Mouse (Mus musculus): ENCODE measurements around the gene Pdcd4. TPM values are rescaled to one million over a fixed set of nuclear protein-coding genes. Genes with fewer than 3 reads are reported as not detected.
A peak's percentile ranks its signal among the peaks of the same experiment; 100 is the strongest.

Pdcd4 gene
- polyA plus RNA-seq, 1 experiment from 2014 or later, result 204 TPM

DNA sequence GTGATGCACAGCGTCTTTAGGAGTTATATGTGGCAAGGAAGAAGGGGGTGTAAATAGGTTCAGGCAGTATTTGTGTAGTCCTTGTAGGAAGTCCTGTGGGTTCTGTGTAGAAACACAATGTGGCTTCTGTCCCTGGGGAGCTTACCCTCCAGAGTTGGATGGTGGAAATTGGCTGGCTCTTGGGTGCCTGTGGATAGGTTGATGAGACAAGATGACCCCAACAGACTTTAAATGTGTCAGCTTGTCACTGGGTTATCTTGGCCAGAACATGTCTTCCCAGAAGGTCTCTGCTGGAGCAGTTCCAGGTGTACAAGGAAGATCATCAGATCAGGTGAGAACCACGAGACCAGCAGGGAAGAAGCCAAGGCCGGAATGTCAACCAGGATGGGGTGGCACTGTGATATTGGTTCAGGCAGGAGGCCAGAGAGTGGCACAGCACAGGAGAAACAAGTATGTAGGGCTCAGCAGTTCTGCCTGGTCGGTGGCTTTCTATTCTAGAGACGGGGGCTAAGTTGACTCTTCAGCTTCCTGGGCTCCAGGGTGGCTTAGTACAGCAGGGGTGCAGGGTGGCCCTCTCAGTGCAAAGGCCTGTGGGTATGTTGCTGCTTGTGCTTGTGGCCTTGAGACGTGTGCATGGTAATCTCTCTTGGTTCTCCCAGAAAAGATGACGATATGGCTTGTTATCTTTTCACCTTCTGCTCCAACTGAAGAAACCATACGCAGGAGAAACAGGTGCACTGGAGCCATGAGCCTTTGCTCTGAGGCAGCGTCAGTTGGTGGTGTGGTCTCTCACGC lies 5.3 kb upstream of the Pdcd4 start:
- Histone ChIP-seq H3K4me2 (replicated peaks; ENCODE audit: low read depth) (no peak overlapping the region), H3K27ac (replicated peaks) (no peak overlapping the region), H3K9me3 (ENCODE audit: control insufficient read depth, low read length) (no peaks in the 10 kb centered on the region), H3K4me1 (replicated peaks; ENCODE audit: control insufficient read depth, insufficient read depth) (peaks cover 7% of the 10 kb centered on the region), H3K27me3 (ENCODE audit: control insufficient read depth, insufficient read depth, low read length) (no peaks in the 10 kb centered on the region), H3K9ac (ENCODE audit: low read length) (no peak overlapping the region), H3K4me3 (ENCODE audit: low read depth, low read length) (no peak overlapping the region), H3K36me3 (ENCODE audit: control insufficient read depth, insufficient read depth, low read length) (no peaks in the 10 kb centered on the region)
- ATAC-seq (ENCODE audit: low FRiP score, low TSS enrichment) (no peak), DNase-seq (ENCODE audit: low spot score) (no peak)
- TF ChIP-seq EP300 (optimal IDR thresholded peaks at IDR 0.05), result no peak
- no peak for TF ChIP-seq CTCF (IDR thresholded peaks at IDR 0.05; ENCODE audit: low read depth)
- whole genome bisulfite sequencing, result 83% methylated on average over 10 of the region's 10 CpGs

DNA sequence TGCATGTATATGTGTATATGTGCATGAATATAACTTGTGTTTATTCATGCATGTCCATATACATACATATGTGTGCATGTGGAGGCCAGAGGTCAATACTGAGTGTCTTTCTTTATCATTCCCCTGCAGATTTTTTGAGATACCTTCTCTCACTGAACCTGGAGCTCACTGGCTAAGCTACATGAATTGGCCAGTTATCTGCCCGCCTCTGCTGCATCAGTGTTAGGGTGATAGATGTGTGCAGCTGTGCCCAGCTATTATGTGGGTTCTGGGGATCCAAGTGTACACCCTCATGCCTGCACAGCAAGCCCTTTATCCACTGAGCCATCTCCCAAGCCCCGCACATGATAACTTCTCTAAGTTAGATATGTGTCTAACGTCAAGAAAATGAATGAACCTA lies 4.2 kb upstream of the Pdcd4 start:
- Histone ChIP-seq H3K4me1 (replicated peaks; ENCODE audit: control insufficient read depth, insufficient read depth) (peaks cover 15% of the 10 kb centered on the region), H3K4me2 (replicated peaks; ENCODE audit: low read depth) (no peak overlapping the region), H3K27ac (replicated peaks) (no peak overlapping the region), H3K27me3 (ENCODE audit: control insufficient read depth, insufficient read depth, low read length) (no peaks in the 10 kb centered on the region), H3K36me3 (ENCODE audit: control insufficient read depth, insufficient read depth, low read length) (no peaks in the 10 kb centered on the region), H3K4me3 (ENCODE audit: low read depth, low read length) (no peak overlapping the region), H3K9ac (ENCODE audit: low read length) (no peak overlapping the region), H3K9me3 (ENCODE audit: control insufficient read depth, low read length) (no peaks in the 10 kb centered on the region)
- ATAC-seq (ENCODE audit: low FRiP score, low TSS enrichment) (no peak), DNase-seq (ENCODE audit: low spot score) (no peak)
- TF ChIP-seq CTCF (IDR thresholded peaks at IDR 0.05; ENCODE audit: low read depth), result no peak
- no peak for TF ChIP-seq EP300 (optimal IDR thresholded peaks at IDR 0.05)
- 74% methylated on average over 3 of the region's 3 CpGs for WGBS

- ATAC-seq (ENCODE audit: low FRiP score, low TSS enrichment) (no peak), DNase-seq (ENCODE audit: low spot score) (no peak)
- Histone ChIP-seq H3K9ac (ENCODE audit: low read length) (no peak overlapping the region), H3K4me2 (replicated peaks; ENCODE audit: low read depth) (no peak overlapping the region), H3K4me1 (replicated peaks; ENCODE audit: control insufficient read depth, insufficient read depth) (peaks cover 16% of the 10 kb centered on the region), H3K27ac (replicated peaks) (no peak overlapping the region), H3K9me3 (ENCODE audit: control insufficient read depth, low read length) (no peaks in the 10 kb centered on the region), H3K27me3 (ENCODE audit: control insufficient read depth, insufficient read depth, low read length) (no peaks in the 10 kb centered on the region), H3K36me3 (ENCODE audit: control insufficient read depth, insufficient read depth, low read length) (no peaks in the 10 kb centered on the region), H3K4me3 (ENCODE audit: low read depth, low read length) (no peak overlapping the region)
- TF ChIP-seq CTCF (IDR thresholded peaks at IDR 0.05; ENCODE audit: low read depth) (no peak), EP300 (optimal IDR thresholded peaks at IDR 0.05) (no peak)
- WGBS, result 71% methylated on average over 9 of the region's 9 CpGs
Observed at GRCm38 (mm10) chr19:53888331-53888730, 3.7 kb upstream of the Pdcd4 start.

GRCm38 (mm10) chr19:53889555-53889954 lies 2.5 kb upstream of the Pdcd4 start:
- no peaks in the 10 kb centered on the region for H3K27me3 ChIP-seq (ENCODE audit: control insufficient read depth, insufficient read depth, low read length)
- TF ChIP-seq CTCF (IDR thresholded peaks at IDR 0.05; ENCODE audit: low read depth) (no peak; the same call in 1 of the 2 replicates), EP300 (optimal IDR thresholded peaks at IDR 0.05) (no peak)
- H3K9me3 ChIP-seq (ENCODE audit: control insufficient read depth, low read length), result no peaks in the 10 kb centered on the region
- whole genome bisulfite sequencing, result 66% methylated on average over 5 of the region's 5 CpGs
- peaks cover 23% of the 10 kb centered on the region for H3K4me1 ChIP-seq (replicated peaks; ENCODE audit: control insufficient read depth, insufficient read depth)
- ATAC-seq (ENCODE audit: low FRiP score, low TSS enrichment) (0 out of 2 replicates have a peak, but pooled peaks have one; percentile 23), DNase-seq (ENCODE audit: low spot score) (peak; percentile 31)
- no peak overlapping the region for H3K9ac ChIP-seq (ENCODE audit: low read length)
- H3K4me2 ChIP-seq (replicated peaks; ENCODE audit: low read depth), result no peak overlapping the region
- no peaks in the 10 kb centered on the region for H3K36me3 ChIP-seq (ENCODE audit: control insufficient read depth, insufficient read depth, low read length)
- H3K27ac ChIP-seq (replicated peaks), result no peak overlapping the region
- no peak overlapping the region for H3K4me3 ChIP-seq (ENCODE audit: low read depth, low read length)

DNA sequence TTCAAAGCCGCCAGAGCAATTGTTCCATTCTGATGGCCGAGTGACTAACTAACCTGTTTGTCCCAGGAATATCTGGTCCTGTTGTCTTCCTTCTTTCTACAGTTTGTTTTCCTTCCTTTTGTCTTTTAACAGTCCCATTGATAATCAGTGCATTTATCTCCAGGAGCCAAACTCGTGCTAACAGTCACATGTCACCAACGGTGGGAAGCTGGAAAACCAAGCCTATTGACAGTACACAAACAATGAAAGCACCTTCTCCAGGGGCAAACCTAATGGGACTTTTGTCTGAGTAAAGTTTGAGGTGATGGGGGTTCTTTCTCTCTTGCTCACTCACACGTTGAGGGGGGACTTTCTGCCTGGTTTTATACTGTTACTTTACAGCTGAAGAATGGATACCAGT lies 1.8 kb upstream of the Pdcd4 start:
- ATAC-seq (ENCODE audit: low FRiP score, low TSS enrichment), result no peak
- H3K27ac ChIP-seq (replicated peaks), result peak overlapping the region; percentile 88

GRCm38 (mm10) chr19:53890781-53891251 lies 1.2 kb upstream of the Pdcd4 start:
- ATAC-seq (ENCODE audit: low FRiP score, low TSS enrichment), result peak; percentile 27; the same call in 1 of the 2 replicates
- no peak overlapping the region for H3K4me3 ChIP-seq (ENCODE audit: low read depth, low read length)
- TF ChIP-seq CTCF (IDR thresholded peaks at IDR 0.05; ENCODE audit: low read depth), result 0 out of 2 replicates have a peak, but pooled peaks have one; percentile 11
- no peak for TF ChIP-seq EP300 (optimal IDR thresholded peaks at IDR 0.05)
- peaks cover 25% of the 10 kb centered on the region for H3K4me1 ChIP-seq (replicated peaks; ENCODE audit: control insufficient read depth, insufficient read depth)
- WGBS, result 62% methylated on average over 5 of the region's 5 CpGs
- H3K9ac ChIP-seq (ENCODE audit: low read length), result no peak overlapping the region
- H3K36me3 ChIP-seq (ENCODE audit: control insufficient read depth, insufficient read depth, low read length), result no peaks in the 10 kb centered on the region
- no peaks in the 10 kb centered on the region for H3K9me3 ChIP-seq (ENCODE audit: control insufficient read depth, low read length)
- peak; percentile 57 for DNase-seq (ENCODE audit: low spot score)
- no peaks in the 10 kb centered on the region for H3K27me3 ChIP-seq (ENCODE audit: control insufficient read depth, insufficient read depth, low read length)
- H3K4me2 ChIP-seq (replicated peaks; ENCODE audit: low read depth), result no peak overlapping the region
- peak overlapping the region; percentile 88 for H3K27ac ChIP-seq (replicated peaks)

More for the DNA sequence above, 1.8 kb upstream of the Pdcd4 start:
- H3K9me3 ChIP-seq (ENCODE audit: control insufficient read depth, low read length), result no peaks in the 10 kb centered on the region
- no peak overlapping the region for H3K4me3 ChIP-seq (ENCODE audit: low read depth, low read length)
- TF ChIP-seq CTCF (IDR thresholded peaks at IDR 0.05; ENCODE audit: low read depth) (no peak), EP300 (optimal IDR thresholded peaks at IDR 0.05) (no peak)
- WGBS, result 53% methylated on average over 5 of the region's 5 CpGs
- H3K27me3 ChIP-seq (ENCODE audit: control insufficient read depth, insufficient read depth, low read length), result no peaks in the 10 kb centered on the region
- H3K4me2 ChIP-seq (replicated peaks; ENCODE audit: low read depth), result no peak overlapping the region
- H3K9ac ChIP-seq (ENCODE audit: low read length), result no peak overlapping the region
- H3K4me1 ChIP-seq (replicated peaks; ENCODE audit: control insufficient read depth, insufficient read depth), result peaks cover 25% of the 10 kb centered on the region
- H3K36me3 ChIP-seq (ENCODE audit: control insufficient read depth, insufficient read depth, low read length), result no peaks in the 10 kb centered on the region
- peak; percentile 15 for DNase-seq (ENCODE audit: low spot score)
